Mouse (Mus musculus) left cerebral cortex, postnatal 4 days (tissue): ENCODE results near the gene Fbxl12. TPM values are rescaled to one million over a fixed set of nuclear protein-coding genes. Genes with fewer than 3 reads are reported as not detected.
"Not testable (repeated sequence)": the region's sequence is repeated elsewhere in the genome, so short reads cannot be mapped to it uniquely, and the experiment has no call there.

ENCODE experiments used
- DNase-seq: peaks from one replicate; pipeline ENCODE4 v3.0.0-alpha.2; 2022
- intact Hi-C: fragments of 180-260 bp; cut with DNase I; formaldehyde crosslinking; loops from one replicate; pipeline ENCODE4 v1.15.1; 2025
- total RNA-seq, 2 experiments: library from RNA; stranded (reverse); gene quantifications; 2 replicates each; pipeline ENCODE4 v1.2.3; 2021

The Fbxl12 gene
- total RNA-seq, result 10 to 100 TPM; 21.9 to 25.4 TPM

GRCm38 (mm10) chr9:20644360-20645081 lies at the start of gene Fbxl12:
Fbxl12 (minus strand) TSS chr9:20644767.
- intact Hi-C loops, result no loop called here
- peak; percentile 61 for DNase-seq

DNA sequence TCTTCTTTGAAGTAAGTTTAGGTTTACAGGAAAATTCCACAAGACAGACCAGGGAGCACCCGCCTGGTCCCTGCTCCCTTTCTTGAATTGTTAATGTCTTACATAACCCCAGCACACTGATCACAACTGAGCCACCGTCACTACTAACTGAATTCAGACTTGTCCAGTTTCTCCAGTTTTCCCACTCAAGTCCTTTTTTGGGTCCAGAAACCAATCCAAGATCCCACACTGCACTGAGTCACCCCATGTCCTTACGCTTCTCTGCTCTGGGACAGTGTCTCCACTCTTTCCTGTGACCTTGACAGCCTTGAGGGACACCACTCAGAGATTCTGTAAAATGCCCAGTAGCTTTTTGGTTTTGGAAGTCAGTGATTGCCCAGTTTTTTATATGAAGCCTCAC lies 48.3 kb upstream of the Fbxl12 start:
- intact Hi-C loops, result no loop called here
- no peak for DNase-seq

DNA sequence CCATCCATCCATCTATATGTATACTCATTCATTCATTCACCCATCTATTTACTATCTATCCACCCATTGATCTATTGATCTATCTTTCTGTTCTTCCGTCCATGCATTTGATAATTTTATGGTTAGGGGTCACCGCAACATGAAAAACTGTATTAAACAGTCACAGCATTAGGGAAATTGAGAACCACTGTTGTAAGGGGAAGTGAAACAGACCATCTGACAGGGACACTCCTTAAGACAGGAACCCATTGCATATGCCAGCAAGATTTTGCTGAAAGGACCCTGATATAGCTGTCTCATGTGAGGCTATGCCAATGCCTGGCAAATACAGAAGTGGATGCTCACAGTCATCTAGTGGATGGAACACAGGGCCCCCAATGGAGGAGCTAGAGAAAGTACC lies 45.9 kb upstream of the Fbxl12 start:
- DNase-seq, intact Hi-C loops: not testable (repeated sequence)

GRCm38 (mm10) chr9:20689913-20690312 lies 45.3 kb upstream of the Fbxl12 start:
- intact Hi-C loops, result no loop called here
- DNase-seq, result no peak

- no peak for DNase-seq
- intact Hi-C loops, result no loop called here
These were observed 44.8 kb upstream of the Fbxl12 start for GRCm38 (mm10) chr9:20689403-20689802.

- intact Hi-C loops, result no loop called here
- DNase-seq, result no peak
These were observed 40.7 kb upstream of the Fbxl12 start for GRCm38 (mm10) chr9:20685081-20685861.

DNA sequence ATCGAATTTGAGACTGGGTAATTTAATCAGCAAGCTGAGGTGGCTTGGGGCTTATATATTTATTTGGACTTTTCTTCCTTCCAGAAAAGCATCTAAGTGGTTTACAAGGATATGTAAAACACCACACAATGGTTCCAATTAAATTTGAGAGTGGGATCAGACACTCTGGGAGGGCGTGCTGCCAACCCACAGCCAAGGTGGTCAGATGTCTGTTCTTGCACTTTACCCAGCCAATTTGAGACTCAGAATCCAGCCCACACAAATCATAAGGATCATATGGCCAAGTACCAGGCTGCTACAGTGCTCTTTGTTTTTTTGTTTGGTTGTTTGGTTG lies 37.8 kb upstream of the Fbxl12 start:
- intact Hi-C loops, result no loop called here
- DNase-seq, result peak; percentile 34

GRCm38 (mm10) chr9:20681546-20682388 lies 37.2 kb upstream of the Fbxl12 start:
- no peak for DNase-seq
- intact Hi-C loops, result no loop called here

GRCm38 (mm10) chr9:20680378-20680958 lies 35.9 kb upstream of the Fbxl12 start:
- intact Hi-C loops, result no loop called here

DNA sequence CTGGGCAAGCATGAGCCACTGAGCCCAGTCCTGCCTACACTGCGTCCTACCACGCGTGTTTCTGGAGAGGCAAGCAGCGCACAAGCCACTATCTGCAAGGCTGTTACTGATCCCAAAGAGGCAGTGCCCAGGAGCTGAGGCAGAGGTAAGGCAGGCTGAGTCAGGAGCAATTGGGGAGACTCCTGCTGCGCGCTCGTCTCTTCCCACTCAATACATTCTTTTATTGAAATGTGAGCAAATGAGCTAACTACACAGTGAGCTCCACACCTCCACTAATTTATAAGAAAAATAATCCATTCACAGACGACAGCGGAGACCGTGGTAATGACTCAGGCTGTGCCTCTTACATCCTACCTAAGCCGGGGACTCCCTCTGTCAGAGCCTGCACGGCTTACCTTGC lies 33.3 kb upstream of the Fbxl12 start:
- no peak for DNase-seq
- intact Hi-C loops, result no loop called here

More at GRCm38 (mm10) chr9:20680378-20680958, 35.9 kb upstream of the Fbxl12 start:
- no peak for DNase-seq

GRCm38 (mm10) chr9:20672047-20672446 lies 27.5 kb upstream of the Fbxl12 start:
- intact Hi-C loops, result no loop called here
- DNase-seq, result no peak

GRCm38 (mm10) chr9:20668065-20668464 lies 23.5 kb upstream of the Fbxl12 start:
- DNase-seq, result no peak
- intact Hi-C loops, result no loop called here

GRCm38 (mm10) chr9:20666510-20667034 lies 22.0 kb upstream of the Fbxl12 start:
- no peak for DNase-seq
- intact Hi-C loops, result no loop called here

- intact Hi-C loops, result loop anchor here (2.0 kb wide), 1 partner anchor 59 kb away; no protein-coding TSS in a partner anchor
- DNase-seq, result no peak
These were observed 21.4 kb upstream of the Fbxl12 start for GRCm38 (mm10) chr9:20665925-20666324.

DNA sequence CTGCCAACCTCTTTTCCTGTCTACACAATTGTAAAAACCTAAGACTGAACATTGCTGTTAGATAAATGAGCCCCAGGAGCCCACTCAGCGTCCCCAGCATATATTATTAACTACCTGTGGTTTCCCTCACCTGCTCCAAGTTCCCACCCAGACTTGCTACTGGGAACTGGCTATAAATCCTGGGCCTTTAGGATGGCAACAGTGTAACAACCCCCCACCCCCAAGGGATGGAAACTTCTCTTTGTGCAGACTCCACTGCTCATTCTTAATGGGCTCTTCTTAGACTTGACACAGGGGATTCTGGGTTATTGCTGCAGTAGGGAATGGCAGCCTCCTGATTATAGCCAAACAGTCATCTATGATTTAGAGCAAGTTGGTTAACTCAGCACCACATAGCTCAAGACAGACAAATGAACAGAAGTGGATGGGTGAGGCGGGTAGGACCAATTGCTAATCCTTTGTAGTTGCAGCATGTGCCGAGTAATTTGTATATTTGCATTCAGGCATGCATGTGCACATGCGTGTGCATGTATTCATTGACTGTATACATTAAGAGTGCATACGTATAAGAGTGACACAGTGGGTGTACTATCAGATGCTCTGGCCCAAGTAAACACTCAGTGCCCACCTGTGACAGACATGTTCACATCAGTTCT lies 20.5 kb upstream of the Fbxl12 start:
- no peak for DNase-seq
- intact Hi-C loops, result loop anchor here (2.0 kb wide), 1 partner anchor 60 kb away; no protein-coding TSS in a partner anchor

- intact Hi-C loops, result loop anchor here (2.0 kb wide), 1 partner anchor 60 kb away; no protein-coding TSS in a partner anchor
- no peak for DNase-seq
These were observed 19.8 kb upstream of the Fbxl12 start for GRCm38 (mm10) chr9:20664366-20664765.

- intact Hi-C loops, result loop anchor here (2.0 kb wide), 1 partner anchor 61 kb away; no protein-coding TSS in a partner anchor
- DNase-seq, result no peak
These were observed 19.4 kb upstream of the Fbxl12 start for GRCm38 (mm10) chr9:20663956-20664355.

- intact Hi-C loops, result no loop called here
- DNase-seq, result no peak
These were observed 18.3 kb upstream of the Fbxl12 start for GRCm38 (mm10) chr9:20662874-20663273.

- peak; percentile 80 for DNase-seq
- intact Hi-C loops, result no loop called here
These were observed 17.8 kb upstream of the Fbxl12 start for GRCm38 (mm10) chr9:20662325-20662724.

- peak; percentile 56 for DNase-seq
- intact Hi-C loops, result loop anchor here (5.0 kb wide), 1 partner anchor 175 kb away; no protein-coding TSS in a partner anchor
These were observed 13.0 kb upstream of the Fbxl12 start for GRCm38 (mm10) chr9:20657546-20657945.
